Mouse (Mus musculus): ENCODE data around the gene Kcnk15.

Kcnk15 gene

DNA sequence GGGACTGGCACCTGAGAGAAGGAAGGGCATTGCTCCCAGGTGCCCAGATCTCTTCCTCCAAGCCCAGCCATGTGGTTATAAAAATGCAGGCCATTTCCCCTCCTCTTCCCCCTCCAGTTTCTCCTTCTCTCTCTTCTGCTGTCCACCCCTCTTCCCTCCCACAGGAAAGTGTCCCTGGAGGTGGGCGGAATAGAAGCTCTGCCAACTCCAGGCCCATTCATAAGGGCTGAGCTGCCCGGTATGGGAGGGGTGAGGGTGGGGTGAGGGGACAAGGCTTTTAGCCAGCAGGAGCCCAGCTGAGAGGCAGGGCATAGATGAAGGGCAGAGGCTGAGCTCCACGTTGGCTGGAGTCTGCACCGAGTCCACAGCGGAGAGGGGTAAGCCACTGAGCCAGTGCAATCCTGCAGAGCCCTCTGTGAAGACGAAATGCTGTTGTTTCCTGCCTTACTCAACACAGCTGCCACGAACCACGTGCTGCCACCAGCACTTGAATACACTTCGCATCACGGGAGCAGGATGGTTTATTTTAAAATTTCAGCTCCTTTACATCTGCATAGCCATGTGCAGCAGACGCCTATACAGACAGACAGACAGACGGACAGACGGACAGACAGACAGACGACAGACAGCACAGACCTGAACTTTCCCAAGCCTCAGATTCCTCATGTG, 23.5 kb downstream of the Kcnk15 start:
- no peak for DNase-seq (ENCODE audit: low spot score)

DNA sequence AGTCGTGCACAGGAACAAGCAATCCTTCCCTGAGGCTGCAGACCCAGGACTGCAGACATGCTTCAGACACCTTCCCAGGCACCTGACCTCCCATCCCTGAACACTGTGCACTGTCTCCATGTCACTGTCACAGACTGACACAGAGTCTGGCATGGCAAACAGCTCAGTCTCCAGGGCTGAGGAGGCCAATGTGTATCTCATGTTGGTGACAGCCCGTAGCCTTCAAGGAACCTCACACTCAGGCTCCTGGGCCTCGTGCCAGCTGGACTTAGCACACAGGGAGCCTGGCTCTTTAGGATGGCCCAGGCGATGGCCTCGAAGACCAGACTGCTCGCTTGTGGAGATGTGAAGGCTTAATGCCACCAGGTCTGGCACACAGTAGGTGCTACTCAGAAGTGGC, 27.4 kb downstream of the Kcnk15 start:
- DNase-seq (ENCODE audit: low spot score) = peak; percentile 25

DNA sequence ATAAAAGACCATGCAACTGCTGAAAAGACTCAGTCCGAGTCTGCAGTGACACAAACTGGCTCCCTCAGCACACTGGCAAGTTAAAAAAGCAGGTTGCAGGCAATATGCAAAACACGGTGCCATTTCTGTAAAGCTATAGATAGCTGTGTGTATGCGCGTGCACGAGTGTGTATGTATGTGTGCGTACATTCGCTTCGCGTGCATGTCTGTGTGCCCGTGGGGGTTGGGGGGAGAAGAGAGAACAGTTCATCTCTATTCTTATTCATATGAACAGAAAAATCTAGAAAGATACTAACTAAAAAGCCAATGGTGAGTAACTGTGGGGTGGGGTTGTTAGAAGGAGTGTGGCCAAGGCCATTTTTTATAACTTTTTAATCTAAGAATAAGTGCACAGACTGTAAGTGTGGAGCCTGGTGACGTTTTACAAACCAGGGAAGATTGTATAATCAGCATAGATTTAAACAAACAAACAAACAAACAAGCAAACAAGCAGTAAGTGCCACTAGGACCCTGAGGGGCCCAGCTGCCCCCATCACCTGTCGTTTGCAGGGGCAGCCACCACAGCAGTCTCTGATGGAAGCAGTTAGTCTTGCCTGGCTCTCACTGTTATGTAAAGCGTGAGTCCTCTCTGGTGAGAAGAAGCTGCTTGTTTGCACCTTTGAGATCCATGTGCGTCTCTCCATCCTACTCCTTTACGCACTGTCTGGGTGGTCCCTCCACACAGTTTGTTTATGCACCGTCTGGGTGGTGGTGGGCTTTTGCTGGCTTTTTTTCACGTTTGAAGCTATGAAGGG, 29.6 kb downstream of the Kcnk15 start:
- no peak for DNase-seq (ENCODE audit: low spot score)

DNA sequence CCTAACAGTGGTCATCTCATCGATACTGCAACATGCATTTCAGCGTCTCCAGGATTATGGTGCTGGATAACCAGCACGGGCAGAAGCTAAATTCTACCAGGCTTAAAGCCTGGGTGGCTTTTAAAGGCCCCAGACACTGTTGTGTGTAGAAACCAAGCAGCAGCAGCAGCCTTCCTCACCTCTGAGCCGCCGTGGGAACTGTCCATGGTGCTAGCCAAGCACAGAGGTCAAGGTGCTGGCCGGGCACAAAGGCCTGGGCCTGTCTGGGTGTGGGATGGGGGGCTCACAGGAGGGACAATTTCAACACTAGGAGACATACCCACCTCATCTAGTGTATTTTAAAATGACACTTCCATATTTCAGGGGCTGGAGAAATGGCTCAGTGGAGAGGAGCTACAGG, 36.0 kb downstream of the Kcnk15 start:
- no peak for DNase-seq (ENCODE audit: low spot score)

DNA sequence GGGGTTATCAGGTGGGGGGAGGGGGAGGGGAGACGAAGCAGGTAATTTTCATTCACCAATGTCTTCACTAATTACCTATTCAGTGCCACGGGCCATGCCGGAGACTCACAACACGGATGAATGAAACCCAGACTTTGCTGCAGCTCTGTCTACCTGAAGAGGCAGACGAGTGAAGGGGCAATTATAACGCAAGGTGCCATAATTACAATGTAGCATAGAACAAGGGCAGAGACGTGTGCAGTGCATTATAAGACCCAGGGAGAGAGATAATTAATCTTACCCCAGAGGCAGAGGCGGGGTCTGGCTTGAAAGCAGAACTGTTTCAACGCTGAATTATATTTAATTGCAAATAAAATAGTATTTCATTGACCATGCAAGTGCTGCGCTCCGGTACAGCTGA, 37.1 kb downstream of the Kcnk15 start:
- no peak for DNase-seq (ENCODE audit: low spot score)

DNA sequence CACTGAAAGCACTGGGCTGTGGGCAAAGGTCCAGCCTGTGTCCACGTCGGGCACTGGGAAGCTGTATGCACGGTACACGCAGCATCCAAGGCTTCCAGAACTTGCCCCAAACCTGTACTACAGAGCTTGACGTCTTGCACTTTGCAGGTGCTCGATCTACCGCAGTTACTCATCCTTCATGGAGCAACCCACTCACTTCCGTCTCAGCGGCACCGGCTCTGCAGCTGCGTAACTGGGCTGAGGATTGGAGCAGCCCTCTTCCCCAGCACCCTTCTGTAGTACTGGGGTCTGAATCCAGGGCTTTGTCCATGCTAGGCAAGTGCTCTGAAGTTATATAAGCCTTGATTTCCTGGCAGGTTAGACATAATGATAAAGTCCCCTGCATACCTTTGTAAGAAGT, 37.8 kb downstream of the Kcnk15 start:
- DNase-seq (ENCODE audit: low spot score) = no peak

DNA sequence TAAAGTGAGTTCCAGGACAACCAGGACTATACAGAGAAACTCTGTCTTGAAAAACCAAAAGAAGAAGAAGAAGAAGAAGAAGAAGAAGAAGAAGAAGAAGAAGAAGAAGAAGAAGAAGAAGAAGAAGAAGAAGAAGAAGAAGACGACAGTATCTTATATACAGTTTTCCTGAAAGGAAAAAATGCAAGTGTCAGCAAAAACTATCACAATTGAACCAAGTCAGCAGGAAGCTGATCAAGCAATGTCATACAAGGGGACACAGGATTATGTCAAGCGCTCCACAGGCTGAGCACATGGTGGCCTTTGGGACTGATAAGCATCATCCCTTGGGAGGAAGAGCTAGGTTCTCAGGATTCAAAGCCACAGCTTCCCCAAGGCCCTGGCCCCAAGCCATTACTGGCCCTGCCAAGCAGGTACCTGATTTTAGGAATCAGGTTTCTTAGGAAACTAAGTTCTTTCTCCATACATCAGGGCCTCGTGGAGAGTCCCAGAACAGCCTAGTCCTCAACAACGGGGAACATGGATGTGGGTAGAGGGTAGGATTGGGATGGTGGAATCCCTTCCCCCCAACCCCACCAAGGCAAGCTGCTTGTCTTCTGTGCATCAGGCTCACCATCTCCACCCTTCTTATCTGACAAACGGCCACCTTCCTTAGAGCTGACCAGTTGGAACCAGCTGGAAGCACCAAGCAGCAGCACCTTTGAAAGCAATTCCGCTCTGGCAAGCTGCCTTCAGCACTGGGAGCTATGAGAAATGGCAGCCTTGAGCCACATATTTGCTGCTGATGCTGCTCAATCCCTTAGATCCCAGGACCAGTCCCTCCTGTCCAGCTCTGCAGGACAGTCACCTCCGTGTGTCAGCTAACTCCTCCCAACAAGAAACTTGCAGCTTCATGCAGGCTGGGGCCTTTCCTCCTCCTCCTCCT, 40.3 kb downstream of the Kcnk15 start:
- DNase-seq (ENCODE audit: low spot score) = no peak

DNA sequence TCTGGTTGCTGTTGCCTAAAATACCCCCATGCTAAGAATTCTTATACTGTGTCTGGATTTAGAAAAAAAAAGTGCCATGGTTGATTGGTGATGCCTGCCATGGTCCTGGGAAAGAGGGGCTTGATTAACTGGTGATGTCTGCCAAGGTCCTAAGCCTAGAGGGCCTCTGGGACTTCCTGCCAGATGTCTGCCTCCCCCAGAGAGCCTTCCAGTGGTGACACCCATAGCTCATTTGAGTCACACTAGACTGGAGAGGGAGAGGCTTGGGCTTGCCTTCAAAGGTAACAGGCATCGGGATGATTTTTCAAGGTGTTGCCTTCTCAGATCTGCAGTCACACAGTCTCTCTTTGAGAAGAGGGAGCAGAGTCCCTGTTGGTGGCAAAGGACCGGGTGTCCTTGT, 41.7 kb downstream of the Kcnk15 start:
- no peak for DNase-seq (ENCODE audit: low spot score)

DNA sequence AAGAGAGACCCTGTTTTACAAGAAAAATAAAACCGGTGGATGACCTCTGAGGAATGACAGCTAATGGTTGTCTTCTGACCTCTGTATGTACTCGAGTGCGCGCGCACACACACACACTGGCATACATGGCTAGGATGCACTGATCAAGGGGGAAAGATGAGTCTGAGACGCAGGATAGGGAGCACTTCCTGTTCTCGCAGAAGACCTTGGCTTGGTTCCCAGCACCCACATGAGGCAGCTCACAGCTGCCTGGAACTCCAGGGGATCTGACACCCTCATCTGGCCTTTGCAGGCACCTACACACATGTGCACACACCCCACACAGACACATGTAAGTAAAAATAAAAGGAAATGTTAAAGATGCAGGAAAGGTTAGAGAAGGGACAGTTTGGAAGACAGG, 43.6 kb downstream of the Kcnk15 start:
- no peak for DNase-seq (ENCODE audit: low spot score)

DNA sequence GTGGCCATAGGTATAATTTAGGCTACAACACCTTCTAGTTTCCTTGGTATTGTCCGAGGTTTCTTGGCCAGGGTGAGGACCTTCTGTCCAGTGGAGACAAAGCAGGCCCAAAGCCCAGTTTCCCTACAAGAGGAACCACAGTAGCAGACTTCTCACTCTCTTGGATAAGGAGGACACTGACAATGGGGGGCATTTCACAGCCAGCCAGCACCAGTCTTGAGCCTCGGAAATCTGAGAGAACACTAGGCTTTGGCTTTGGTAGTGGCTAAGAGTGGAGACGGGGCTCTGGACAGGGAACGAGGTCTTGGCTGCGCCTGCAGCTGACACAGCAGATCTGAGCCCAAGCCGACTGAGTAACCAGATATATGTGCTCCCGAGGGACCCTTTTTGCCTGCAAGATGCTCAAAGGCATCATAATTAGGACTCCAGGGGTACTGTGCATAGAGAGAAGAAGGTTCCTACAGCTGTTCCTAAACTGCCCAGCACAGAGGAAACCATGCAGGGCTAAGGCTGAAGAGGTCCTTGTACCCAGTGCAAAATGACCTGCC, 44.6 kb downstream of the Kcnk15 start:
- no peak for DNase-seq (ENCODE audit: low spot score)

DNA sequence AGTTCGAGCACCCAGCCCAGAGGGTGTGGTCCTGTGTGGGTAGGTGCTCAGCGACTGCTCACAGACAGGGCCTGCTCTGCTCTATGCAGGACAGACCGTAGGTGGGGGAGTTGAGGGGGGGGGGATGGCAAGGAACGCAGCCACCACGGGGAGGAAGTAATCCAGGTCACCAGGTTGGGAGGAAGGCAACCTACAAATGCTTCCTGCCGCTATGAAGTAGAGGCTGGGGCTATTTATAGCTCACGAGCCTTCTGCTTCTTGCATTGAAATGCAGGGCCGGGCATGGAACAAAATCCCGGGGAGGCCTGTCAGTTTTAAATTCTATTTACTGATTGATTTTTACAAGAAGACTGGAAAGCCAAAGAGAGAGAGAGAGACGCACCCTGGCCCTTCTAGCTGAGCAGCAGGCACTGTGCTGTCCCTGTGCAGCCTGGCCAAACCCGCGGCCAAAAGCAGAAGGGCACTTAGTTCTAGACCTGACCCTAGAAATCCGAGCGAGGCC, 46.5 kb downstream of the Kcnk15 start:
- DNase-seq (ENCODE audit: low spot score) = no peak

DNA sequence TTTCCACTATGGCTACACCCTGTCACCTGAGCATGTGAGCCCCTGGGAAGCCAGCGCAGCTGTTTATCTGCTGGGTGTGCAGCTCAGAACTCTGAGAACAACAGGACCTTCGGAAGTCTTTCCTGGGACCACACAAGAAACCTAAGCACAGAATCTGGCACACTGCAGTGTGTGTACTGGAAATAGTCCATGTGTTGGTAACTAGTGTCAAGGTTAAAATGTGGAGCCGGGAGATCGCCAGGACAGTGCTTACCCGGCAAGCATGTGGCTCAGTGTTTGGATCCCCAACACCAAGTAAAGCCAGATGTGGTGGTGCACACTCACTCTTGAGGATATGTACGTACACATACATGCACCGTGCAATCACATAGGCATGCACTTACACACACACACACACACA, 47.6 kb downstream of the Kcnk15 start:
- no peak for DNase-seq (ENCODE audit: low spot score)

DNA sequence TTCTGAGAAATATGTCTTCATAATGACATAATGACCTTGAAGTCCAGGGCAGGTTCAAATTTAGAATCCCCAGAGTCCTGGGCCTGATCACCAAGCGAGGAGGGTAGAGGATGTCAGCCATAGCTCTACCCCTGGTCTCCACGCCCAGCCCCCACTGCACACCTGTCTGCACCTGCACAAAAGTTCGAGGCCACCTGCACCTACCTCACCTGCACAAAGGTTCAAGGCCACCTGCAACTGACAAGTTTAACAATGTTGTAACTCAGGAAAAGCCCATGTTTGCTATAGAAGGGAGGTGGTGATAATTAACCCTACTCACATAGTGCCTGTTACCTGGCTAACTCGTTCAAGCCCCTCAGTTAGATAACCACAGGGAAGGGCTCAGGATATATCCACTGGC, 49.0 kb downstream of the Kcnk15 start:
- no peak for DNase-seq (ENCODE audit: low spot score)

DNA sequence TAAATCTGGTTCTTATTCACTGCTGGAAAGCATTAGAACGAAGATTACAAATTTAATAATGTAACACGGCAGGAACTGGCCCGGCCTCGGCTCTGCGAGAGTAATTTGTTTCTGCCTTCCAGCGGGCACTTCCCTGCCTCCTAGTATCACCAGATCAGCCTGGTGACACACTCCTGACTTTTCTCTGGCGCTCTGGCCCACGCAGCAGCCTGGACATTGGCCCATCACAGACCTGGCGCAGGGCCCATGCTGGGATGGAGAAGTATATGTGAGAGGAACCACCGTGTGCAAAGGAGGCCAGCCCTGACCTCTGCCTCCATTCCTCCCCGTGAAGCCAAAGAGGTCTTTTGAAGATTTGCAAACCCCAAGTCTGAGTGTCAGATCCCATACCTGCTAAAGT, 50.0 kb downstream of the Kcnk15 start:
- DNase-seq (ENCODE audit: low spot score) = no peak

DNA sequence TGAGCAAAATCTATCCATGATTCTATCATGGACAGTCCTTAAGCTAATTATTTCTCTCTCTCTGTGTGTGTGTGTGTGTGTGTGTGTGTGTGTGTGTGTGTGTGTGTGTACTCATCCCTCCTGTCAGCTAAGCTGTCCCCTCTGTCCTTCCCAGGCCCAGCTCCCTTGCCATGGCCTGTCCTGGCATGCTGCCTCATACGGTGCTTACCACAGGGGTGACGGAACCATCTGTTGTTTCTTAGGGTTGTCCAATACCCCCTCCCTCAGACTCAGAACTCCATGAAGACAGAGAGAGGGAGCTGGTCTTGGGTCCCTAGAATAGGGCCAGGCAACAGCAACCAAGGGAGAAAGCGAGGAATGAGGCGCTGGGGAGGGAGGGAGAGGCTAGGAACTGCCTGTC, 50.9 kb downstream of the Kcnk15 start:
- no peak for DNase-seq (ENCODE audit: low spot score)

DNA sequence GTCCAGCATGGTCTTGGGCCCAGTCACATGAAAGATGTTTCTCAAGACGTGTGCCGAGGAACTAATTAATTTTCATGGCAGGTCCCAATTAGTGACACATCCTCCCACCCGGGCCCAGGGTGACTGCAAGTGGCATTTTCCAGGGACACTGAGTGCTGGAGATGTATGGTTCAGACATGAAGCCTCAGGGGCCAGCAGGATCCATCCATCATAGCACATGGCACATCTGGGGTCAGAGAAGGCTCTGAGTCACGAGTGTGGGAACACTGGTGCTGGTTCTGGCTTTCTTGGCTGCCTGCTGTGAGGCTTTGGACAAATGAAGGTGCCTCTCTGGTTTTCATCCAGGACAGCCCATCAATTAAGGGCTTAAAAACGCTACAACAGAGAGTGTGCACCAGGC, 53.7 kb downstream of the Kcnk15 start:
- no peak for DNase-seq (ENCODE audit: low spot score)

Measured in lung, postnatal 25 days (tissue).